Mouse (Mus musculus): ENCODE results near the gene Psmb5.

GRCm38 (mm10) chr14:54629797-54630196 is 12.0 kb upstream of the Psmb5 start:
- TF ChIP-seq CTCF (IDR thresholded peaks at IDR 0.05; ENCODE audit: control insufficient read depth, insufficient read depth, insufficient read length) (no peak), CEBPB (IDR thresholded peaks at IDR 0.05; ENCODE audit: low read depth) (no peak), MYOD1 (IDR thresholded peaks at IDR 0.05; ENCODE audit: control insufficient read depth, insufficient read length, low read depth) (no peak)
